Mouse (Mus musculus): Measurements from ENCODE around the gene Casp8. TPM values are rescaled to one million over a fixed set of nuclear protein-coding genes. Genes with fewer than 3 reads are reported as not detected.
"Not testable (repeated sequence)": the region's sequence is repeated elsewhere in the genome, so short reads cannot be mapped to it uniquely, and the experiment has no call there.

The Casp8 gene
- polyA plus RNA-seq, 1 experiment from 2014 or later: 18.4 TPM

GRCm38 (mm10) chr1:58800644-58801043 lies 5.5 kb downstream of the Casp8 start:
- not testable (repeated sequence) for H3K27ac ChIP-seq (replicated peaks)

DNA sequence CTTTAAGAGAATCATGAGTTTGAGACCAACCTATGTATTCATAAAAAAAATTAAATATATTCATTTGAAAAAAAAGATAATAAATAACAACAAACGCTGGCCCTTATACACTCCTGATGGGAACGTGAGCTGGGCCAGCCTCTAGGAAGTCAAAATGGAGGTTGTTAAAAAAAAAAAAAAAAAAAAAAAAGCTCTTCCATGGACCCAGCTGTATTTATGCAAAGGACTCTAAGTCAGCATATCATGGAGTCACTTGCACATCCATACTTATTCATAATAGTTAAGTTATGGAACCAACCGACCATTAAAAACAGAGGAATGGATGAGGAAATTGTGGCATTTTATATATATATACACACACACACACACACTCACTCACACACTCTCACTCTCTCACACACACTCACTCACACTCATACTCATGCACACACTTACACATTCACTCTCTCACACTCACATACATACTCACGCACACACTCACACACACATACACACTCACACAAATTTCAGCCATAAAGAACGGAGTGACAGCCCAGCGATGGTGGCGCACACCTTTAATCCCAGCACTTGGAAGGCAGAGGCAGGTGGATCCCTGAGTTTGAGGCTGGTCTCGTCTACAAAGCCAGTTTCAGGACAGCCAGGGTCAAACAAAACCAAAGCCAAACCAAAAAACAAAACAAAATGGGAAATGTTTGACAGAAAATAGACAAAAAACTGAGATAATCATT lies 6.5 kb downstream of the Casp8 start:
- Histone ChIP-seq H3K4me2 (no peak overlapping the region), H3K27ac (replicated peaks) (no peak overlapping the region), H3K27me3 (replicated peaks) (no peaks in the 10 kb centered on the region), H3K4me3 (no peak overlapping the region), H3K9ac (no peak overlapping the region), H3K9me3 (no peaks in the 10 kb centered on the region), H3K36me3 (peaks cover 8% of the 10 kb centered on the region), H3K4me1 (peaks cover 7% of the 10 kb centered on the region; the same call in 1 of the 2 replicates)
- ATAC-seq (ENCODE audit: extremely low read depth, insufficient number of reproducible peaks, low FRiP score, low TSS enrichment): no peak
- WGBS: 83% methylated on average over 8 of the region's 8 CpGs

More at GRCm38 (mm10) chr1:58800644-58801043, 5.5 kb downstream of the Casp8 start:
- H3K27me3 ChIP-seq (replicated peaks); H3K9ac ChIP-seq; H3K9me3 ChIP-seq; ATAC-seq (ENCODE audit: extremely low read depth, insufficient number of reproducible peaks, low FRiP score, low TSS enrichment); H3K36me3 ChIP-seq; H3K4me2 ChIP-seq; H3K4me3 ChIP-seq; H3K4me1 ChIP-seq: not testable (repeated sequence)
- WGBS: 78% methylated on average over 7 of the region's 7 CpGs

DNA sequence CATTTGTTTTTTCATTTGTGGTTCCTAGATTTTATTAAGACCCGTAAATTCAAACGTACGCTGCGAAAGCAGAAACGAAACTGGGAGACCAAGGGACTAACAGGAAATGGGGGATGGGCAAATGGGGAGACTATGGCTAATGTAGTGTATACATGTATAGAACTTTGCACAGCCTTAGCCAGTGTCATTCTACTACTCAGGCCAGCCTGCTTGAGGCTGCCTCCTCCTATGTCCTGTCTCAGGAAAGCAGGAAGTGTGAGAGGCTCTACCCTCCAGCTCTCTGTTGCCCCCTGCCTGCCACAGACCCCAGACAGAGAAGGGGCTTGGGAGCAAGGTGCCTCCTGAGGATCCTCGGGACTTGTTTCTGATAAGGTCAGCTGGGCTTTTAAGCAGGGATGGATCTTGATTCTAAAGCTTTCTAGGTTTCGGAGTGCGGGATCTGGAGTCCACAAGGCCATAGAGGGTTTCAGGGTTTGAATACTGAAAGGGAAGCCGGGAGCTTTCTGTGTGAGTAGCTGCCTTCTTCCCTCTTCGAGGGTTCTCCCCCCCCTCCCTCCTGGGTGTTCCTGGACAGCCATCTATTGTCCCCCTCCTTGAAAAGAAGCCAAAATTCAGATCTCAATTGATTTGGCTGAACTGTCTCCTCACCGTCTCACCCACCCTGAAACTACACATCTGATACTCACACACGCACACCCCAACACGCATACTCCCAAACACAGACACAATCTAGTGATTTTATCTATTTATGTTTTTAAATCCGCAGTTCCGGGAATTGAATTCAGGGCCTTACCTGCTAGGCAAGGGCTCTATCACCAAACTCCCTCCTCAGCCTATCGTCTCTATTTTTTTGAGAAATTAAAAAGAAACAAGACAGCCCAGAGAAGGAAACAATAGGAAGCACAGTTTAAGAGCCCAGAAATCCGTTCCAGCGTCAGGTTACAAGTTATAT lies 7.4 kb downstream of the Casp8 start:
- H3K36me3 ChIP-seq: peaks cover 8% of the 10 kb centered on the region
- WGBS: 78% methylated on average over 18 of the region's 18 CpGs
- no peak overlapping the region for H3K9ac ChIP-seq
- no peak overlapping the region for H3K4me2 ChIP-seq
- no peaks in the 10 kb centered on the region for H3K9me3 ChIP-seq
- no peak overlapping the region for H3K4me3 ChIP-seq
- no peaks in the 10 kb centered on the region for H3K4me1 ChIP-seq
- H3K27me3 ChIP-seq (replicated peaks): no peaks in the 10 kb centered on the region
- no peak for ATAC-seq (ENCODE audit: extremely low read depth, insufficient number of reproducible peaks, low FRiP score, low TSS enrichment)
- H3K27ac ChIP-seq (replicated peaks): no peak overlapping the region

DNA sequence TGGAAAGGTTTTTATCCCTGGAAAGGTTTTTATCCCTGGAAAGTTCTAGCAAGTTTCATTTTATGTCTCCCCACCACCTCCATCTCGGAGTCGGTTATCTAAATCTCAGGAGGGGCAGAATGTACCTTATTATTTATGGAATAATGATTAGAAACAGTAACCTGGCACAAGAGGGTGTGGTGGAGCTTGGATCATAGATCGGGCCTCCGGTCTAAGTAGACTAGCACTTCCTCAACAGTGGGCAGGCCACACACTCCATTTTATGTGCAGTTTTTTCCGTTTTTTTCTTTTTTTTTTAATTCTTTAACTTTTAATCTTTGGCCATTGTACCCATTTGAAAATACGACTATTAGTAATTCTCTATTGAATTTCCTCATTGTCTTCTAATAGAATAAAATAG lies 8.4 kb downstream of the Casp8 start:
- ATAC-seq (ENCODE audit: extremely low read depth, insufficient number of reproducible peaks, low FRiP score, low TSS enrichment): no peak
- 79% methylated on average over 6 of the region's 6 CpGs for WGBS

DNA sequence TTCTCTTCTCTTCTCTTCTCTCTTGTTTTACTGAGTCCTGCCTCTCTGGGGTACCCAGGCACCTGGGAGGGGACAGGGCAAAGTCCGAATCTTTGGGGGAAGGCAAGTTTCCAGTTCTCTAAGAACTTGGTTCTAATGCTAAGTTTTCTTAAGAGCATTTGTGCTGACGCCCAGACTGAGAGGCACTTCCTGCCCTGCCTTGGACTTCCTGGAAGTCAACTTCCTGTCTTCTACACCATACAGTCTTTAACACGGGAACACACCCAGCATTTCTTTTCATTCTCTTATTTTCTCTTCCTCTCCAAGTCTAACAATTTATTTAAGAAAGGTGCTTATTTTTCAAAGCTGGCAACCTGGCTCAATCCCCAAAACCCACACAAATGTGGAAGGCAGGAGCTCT lies 11.5 kb downstream of the Casp8 start:
- 0 out of 2 replicates have a peak, but pooled peaks cover 2% of the 10 kb centered on the region for H3K36me3 ChIP-seq
- no peak overlapping the region for H3K27ac ChIP-seq (replicated peaks)
- ATAC-seq (ENCODE audit: extremely low read depth, insufficient number of reproducible peaks, low FRiP score, low TSS enrichment): no peak
- H3K4me3 ChIP-seq: no peak overlapping the region
- no peak overlapping the region for H3K4me2 ChIP-seq
- H3K4me1 ChIP-seq: no peaks in the 10 kb centered on the region
- WGBS: 58% methylated on average over 3 of the region's 3 CpGs
- peaks cover 11% of the 10 kb centered on the region; the same call in 1 of the 2 replicates for H3K9me3 ChIP-seq
- H3K27me3 ChIP-seq (replicated peaks): no peaks in the 10 kb centered on the region
- no peak overlapping the region for H3K9ac ChIP-seq

More for the DNA sequence above, 8.4 kb downstream of the Casp8 start:
- no peaks in the 10 kb centered on the region for H3K4me1 ChIP-seq
- peaks cover 3% of the 10 kb centered on the region; the same call in 1 of the 2 replicates for H3K9me3 ChIP-seq
- no peak overlapping the region for H3K27ac ChIP-seq (replicated peaks)
- no peak overlapping the region for H3K4me2 ChIP-seq
- H3K36me3 ChIP-seq: peaks cover 9% of the 10 kb centered on the region
- H3K4me3 ChIP-seq: no peak overlapping the region
- H3K9ac ChIP-seq: no peak overlapping the region
- no peaks in the 10 kb centered on the region for H3K27me3 ChIP-seq (replicated peaks)

DNA sequence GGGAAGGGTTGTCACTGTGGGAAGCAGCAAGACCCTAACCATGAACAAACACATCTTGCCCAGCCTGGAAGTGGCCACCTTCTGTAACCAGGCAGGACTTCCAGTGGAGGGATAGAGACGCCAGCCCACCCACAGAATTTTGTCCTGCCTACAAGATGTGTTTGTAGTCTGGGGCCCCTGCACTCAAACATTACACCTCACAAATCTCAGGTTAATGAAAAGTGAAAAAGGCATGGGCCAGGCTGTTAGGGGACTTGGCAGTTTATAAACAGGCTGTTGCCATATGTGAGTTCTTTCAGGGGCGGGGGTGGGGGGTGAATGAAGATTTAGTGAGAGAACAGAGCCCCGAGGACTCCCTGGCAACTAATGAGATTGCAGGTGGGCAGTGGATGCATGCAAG lies 31.1 kb downstream of the Casp8 start:
- 63% methylated on average over 3 of the region's 3 CpGs for WGBS
- H3K27me3 ChIP-seq (replicated peaks): no peaks in the 10 kb centered on the region
- no peak overlapping the region for H3K4me2 ChIP-seq
- no peak overlapping the region for H3K4me3 ChIP-seq
- no peak overlapping the region for H3K27ac ChIP-seq (replicated peaks)
- H3K9me3 ChIP-seq: 0 out of 2 replicates have a peak, but pooled peaks cover 7% of the 10 kb centered on the region
- no peak overlapping the region for H3K9ac ChIP-seq
- H3K36me3 ChIP-seq: peaks cover 65% of the 10 kb centered on the region
- no peak for ATAC-seq (ENCODE audit: extremely low read depth, insufficient number of reproducible peaks, low FRiP score, low TSS enrichment)
- H3K4me1 ChIP-seq: no peaks in the 10 kb centered on the region

DNA sequence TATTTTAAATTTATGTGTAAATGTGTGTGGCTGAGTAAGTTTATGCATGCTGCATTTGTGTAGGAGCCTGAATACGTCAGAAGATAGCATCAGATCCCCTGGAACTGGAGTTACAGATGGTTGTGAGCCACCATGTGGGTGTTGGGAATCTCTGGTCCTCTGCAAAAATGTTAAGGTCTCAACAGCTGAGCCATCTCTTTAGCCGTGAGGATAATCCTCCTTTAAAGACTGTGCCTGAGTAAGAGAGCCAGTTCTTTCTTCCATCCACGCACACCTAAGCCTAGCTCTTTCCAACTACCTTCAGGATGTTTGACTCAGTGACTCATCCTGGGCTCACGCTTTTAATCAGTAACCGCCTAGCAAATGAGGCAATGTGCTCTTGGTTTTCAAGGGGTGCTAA lies 35.6 kb downstream of the Casp8 start:
- Histone ChIP-seq H3K27me3 (replicated peaks) (no peaks in the 10 kb centered on the region), H3K4me1 (peaks cover 7% of the 10 kb centered on the region), H3K4me2 (no peak overlapping the region), H3K9ac (no peak overlapping the region), H3K36me3 (peaks cover 84% of the 10 kb centered on the region), H3K9me3 (0 out of 2 replicates have a peak, but pooled peaks cover 7% of the 10 kb centered on the region), H3K4me3 (no peak overlapping the region), H3K27ac (replicated peaks) (no peak overlapping the region)
- WGBS: 87% methylated on average over 5 of the region's 5 CpGs
- ATAC-seq (ENCODE audit: extremely low read depth, insufficient number of reproducible peaks, low FRiP score, low TSS enrichment): no peak

DNA sequence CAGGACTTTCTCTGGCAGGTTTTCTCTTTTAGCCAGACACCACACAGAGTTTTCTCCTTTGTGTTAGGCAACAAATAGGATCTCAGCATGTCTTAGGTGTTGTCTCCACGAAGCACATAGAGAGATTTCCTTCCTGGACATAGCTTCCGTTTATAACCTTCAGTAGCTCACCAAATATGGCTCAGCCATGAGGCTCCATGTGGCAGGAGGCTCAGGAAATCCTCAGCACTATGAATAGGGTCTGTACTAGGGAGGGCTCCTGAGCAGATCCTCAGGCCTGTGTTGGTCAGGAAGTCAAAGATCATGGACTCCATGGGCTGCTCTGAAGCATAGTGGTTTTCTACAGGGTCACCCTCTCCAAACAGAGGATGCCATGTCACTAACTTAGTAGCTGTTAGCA lies 37.0 kb downstream of the Casp8 start:
- Histone ChIP-seq H3K4me2 (no peak overlapping the region), H3K9me3 (0 out of 2 replicates have a peak, but pooled peaks cover 7% of the 10 kb centered on the region), H3K9ac (no peak overlapping the region), H3K27ac (replicated peaks) (peak overlapping the region; percentile 31), H3K27me3 (replicated peaks) (no peaks in the 10 kb centered on the region), H3K4me1 (peaks cover 7% of the 10 kb centered on the region), H3K36me3 (peaks cover 71% of the 10 kb centered on the region), H3K4me3 (no peak overlapping the region)
- WGBS: 33% methylated on average over 2 of the region's 2 CpGs
- no peak for ATAC-seq (ENCODE audit: extremely low read depth, insufficient number of reproducible peaks, low FRiP score, low TSS enrichment)

GRCm38 (mm10) chr1:58856811-58857210 lies 61.6 kb downstream of the Casp8 start:
- H3K9me3 ChIP-seq; H3K36me3 ChIP-seq; H3K9ac ChIP-seq; H3K4me3 ChIP-seq; H3K27ac ChIP-seq (replicated peaks); ATAC-seq (ENCODE audit: extremely low read depth, insufficient number of reproducible peaks, low FRiP score, low TSS enrichment); H3K27me3 ChIP-seq (replicated peaks); H3K4me1 ChIP-seq; H3K4me2 ChIP-seq: not testable (repeated sequence)
- 68% methylated on average over 3 of the region's 3 CpGs for WGBS

GRCm38 (mm10) chr1:58859131-58859530 lies 64.0 kb downstream of the Casp8 start:
- not testable (repeated sequence) for H3K9me3 ChIP-seq; ATAC-seq (ENCODE audit: extremely low read depth, insufficient number of reproducible peaks, low FRiP score, low TSS enrichment); H3K36me3 ChIP-seq; H3K27ac ChIP-seq (replicated peaks); H3K9ac ChIP-seq; H3K4me1 ChIP-seq; H3K27me3 ChIP-seq (replicated peaks); H3K4me3 ChIP-seq; H3K4me2 ChIP-seq
- WGBS: 49% methylated on average over 4 of the region's 4 CpGs

DNA sequence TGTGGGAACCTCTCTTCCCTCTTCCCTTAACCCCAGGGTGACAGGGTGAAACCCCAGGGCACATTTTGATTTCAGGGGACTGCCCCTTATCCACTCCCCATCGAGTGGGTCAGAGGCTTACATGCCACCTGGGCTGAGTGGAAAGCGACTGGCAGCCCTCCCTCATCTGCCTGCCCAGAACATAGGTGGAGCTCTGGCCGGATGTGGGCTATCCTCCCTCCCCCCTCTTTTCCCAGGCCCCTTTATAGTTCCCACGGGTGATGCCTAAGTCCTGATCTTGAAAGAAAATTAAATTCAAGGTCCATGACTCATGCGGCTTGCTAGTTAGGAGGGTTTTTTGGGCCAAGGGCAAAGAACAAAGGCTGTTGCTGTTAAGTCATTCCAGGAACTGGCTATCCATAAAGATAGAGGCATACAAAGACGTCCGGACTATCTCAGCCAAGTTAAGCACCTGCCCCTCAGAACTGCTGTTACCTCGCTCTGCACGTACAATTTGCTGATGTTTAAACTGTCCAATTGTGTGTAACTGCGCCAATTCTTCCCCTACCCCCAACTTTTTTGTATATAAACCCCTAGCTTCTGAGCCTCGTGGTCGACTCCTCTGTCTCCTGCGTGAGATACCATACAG lies 64.7 kb downstream of the Casp8 start:
- H3K9me3 ChIP-seq; H3K36me3 ChIP-seq; H3K27me3 ChIP-seq (replicated peaks); ATAC-seq (ENCODE audit: extremely low read depth, insufficient number of reproducible peaks, low FRiP score, low TSS enrichment); H3K4me2 ChIP-seq; H3K27ac ChIP-seq (replicated peaks); H3K9ac ChIP-seq; H3K4me1 ChIP-seq; H3K4me3 ChIP-seq: not testable (repeated sequence)
- WGBS: 56% methylated on average over 13 of the region's 13 CpGs
